Mouse (Mus musculus): ENCODE results near the gene Tmem87a. TPM values are rescaled to one million over a fixed set of nuclear protein-coding genes. Genes with fewer than 3 reads are reported as not detected.
A peak's percentile ranks its signal among the peaks of the same experiment; 100 is the strongest.

Tmem87a gene
- polyA plus RNA-seq, 1 experiment from 2014 or later = 4.7 TPM

GRCm38 (mm10) chr2:120387291-120387690, 16.6 kb downstream of the Tmem87a start:
- ATAC-seq (ENCODE audit: insufficient read depth, low FRiP score, low TSS enrichment) (no peak), DNase-seq (ENCODE audit: low spot score) (no peak)
- 96% methylated on average over 1 of the region's 1 CpGs for WGBS
- Histone ChIP-seq H3K36me3 (ENCODE audit: control insufficient read depth, insufficient read depth, low read length) (peaks cover 4% of the 10 kb centered on the region; the same call in 1 of the 2 replicates), H3K4me2 (ENCODE audit: low read depth) (no peak overlapping the region), H3K27ac (ENCODE audit: low read depth, low read length) (no peak overlapping the region), H3K9ac (ENCODE audit: low read length) (no peak overlapping the region), H3K4me1 (ENCODE audit: control insufficient read depth, insufficient read depth, low read length) (no peaks in the 10 kb centered on the region), H3K4me3 (ENCODE audit: low read depth, low read length) (no peak overlapping the region), H3K27me3 (ENCODE audit: control insufficient read depth, insufficient read depth, low read length) (no peaks in the 10 kb centered on the region), H3K9me3 (ENCODE audit: control insufficient read depth, low read length) (no peaks in the 10 kb centered on the region)

GRCm38 (mm10) chr2:120386264-120386663, 17.6 kb downstream of the Tmem87a start:
- Histone ChIP-seq H3K9ac (ENCODE audit: low read length) (no peak overlapping the region), H3K4me1 (ENCODE audit: control insufficient read depth, insufficient read depth, low read length) (no peaks in the 10 kb centered on the region), H3K4me3 (ENCODE audit: low read depth, low read length) (no peak overlapping the region), H3K27ac (ENCODE audit: low read depth, low read length) (no peak overlapping the region), H3K27me3 (ENCODE audit: control insufficient read depth, insufficient read depth, low read length) (no peaks in the 10 kb centered on the region), H3K36me3 (ENCODE audit: control insufficient read depth, insufficient read depth, low read length) (peaks cover 6% of the 10 kb centered on the region; the same call in 1 of the 2 replicates), H3K4me2 (ENCODE audit: low read depth) (no peak overlapping the region), H3K9me3 (ENCODE audit: control insufficient read depth, low read length) (no peaks in the 10 kb centered on the region)
- ATAC-seq (ENCODE audit: insufficient read depth, low FRiP score, low TSS enrichment) (no peak), DNase-seq (ENCODE audit: low spot score) (no peak)
- 96% methylated on average over 1 of the region's 1 CpGs for WGBS

- ATAC-seq (ENCODE audit: insufficient read depth, low FRiP score, low TSS enrichment) (no peak), DNase-seq (ENCODE audit: low spot score) (no peak)
- no peak overlapping the region for H3K4me3 ChIP-seq (ENCODE audit: low read depth, low read length)
- peaks cover 3% of the 10 kb centered on the region; the same call in 1 of the 2 replicates for H3K36me3 ChIP-seq (ENCODE audit: control insufficient read depth, insufficient read depth, low read length)
- H3K9ac ChIP-seq (ENCODE audit: low read length) = no peak overlapping the region
- no peaks in the 10 kb centered on the region for H3K4me1 ChIP-seq (ENCODE audit: control insufficient read depth, insufficient read depth, low read length)
- H3K9me3 ChIP-seq (ENCODE audit: control insufficient read depth, low read length) = no peaks in the 10 kb centered on the region
- no peak overlapping the region for H3K27ac ChIP-seq (ENCODE audit: low read depth, low read length)
- 64% methylated on average over 4 of the region's 4 CpGs for WGBS
- H3K27me3 ChIP-seq (ENCODE audit: control insufficient read depth, insufficient read depth, low read length) = no peaks in the 10 kb centered on the region
- no peak overlapping the region for H3K4me2 ChIP-seq (ENCODE audit: low read depth)
These were observed 30.1 kb downstream of the Tmem87a start for GRCm38 (mm10) chr2:120373858-120374257.

- H3K27me3 ChIP-seq (ENCODE audit: control insufficient read depth, insufficient read depth, low read length) = no peaks in the 10 kb centered on the region
- no peaks in the 10 kb centered on the region for H3K9me3 ChIP-seq (ENCODE audit: control insufficient read depth, low read length)
- no peak overlapping the region for H3K9ac ChIP-seq (ENCODE audit: low read length)
- no peak overlapping the region for H3K4me2 ChIP-seq (ENCODE audit: low read depth)
- no peak overlapping the region for H3K4me3 ChIP-seq (ENCODE audit: low read depth, low read length)
- H3K36me3 ChIP-seq (ENCODE audit: control insufficient read depth, insufficient read depth, low read length) = peaks cover 8% of the 10 kb centered on the region; the same call in 1 of the 2 replicates
- WGBS = 92% methylated on average over 4 of the region's 4 CpGs
- H3K4me1 ChIP-seq (ENCODE audit: control insufficient read depth, insufficient read depth, low read length) = no peaks in the 10 kb centered on the region
- H3K27ac ChIP-seq (ENCODE audit: low read depth, low read length) = no peak overlapping the region
- ATAC-seq (ENCODE audit: insufficient read depth, low FRiP score, low TSS enrichment) (no peak), DNase-seq (ENCODE audit: low spot score) (no peak)
These were observed 36.3 kb downstream of the Tmem87a start for GRCm38 (mm10) chr2:120367416-120368207.

GRCm38 (mm10) chr2:120366501-120366900, 37.4 kb downstream of the Tmem87a start:
- no peak overlapping the region for H3K4me2 ChIP-seq (ENCODE audit: low read depth)
- H3K4me1 ChIP-seq (ENCODE audit: control insufficient read depth, insufficient read depth, low read length) = no peaks in the 10 kb centered on the region
- H3K4me3 ChIP-seq (ENCODE audit: low read depth, low read length) = no peak overlapping the region
- 91% methylated on average over 3 of the region's 3 CpGs for WGBS
- no peak for DNase-seq (ENCODE audit: low spot score)
- ATAC-seq (ENCODE audit: insufficient read depth, low FRiP score, low TSS enrichment) = no peak
- H3K36me3 ChIP-seq (ENCODE audit: control insufficient read depth, insufficient read depth, low read length) = peaks cover 10% of the 10 kb centered on the region; the same call in 1 of the 2 replicates
- no peaks in the 10 kb centered on the region for H3K9me3 ChIP-seq (ENCODE audit: control insufficient read depth, low read length)
- H3K27me3 ChIP-seq (ENCODE audit: control insufficient read depth, insufficient read depth, low read length) = no peaks in the 10 kb centered on the region
- H3K27ac ChIP-seq (ENCODE audit: low read depth, low read length) = no peak overlapping the region
- H3K9ac ChIP-seq (ENCODE audit: low read length) = no peak overlapping the region

GRCm38 (mm10) chr2:120360425-120360824, 43.5 kb downstream of the Tmem87a start:
- WGBS = 83% methylated on average over 1 of the region's 1 CpGs
- no peak for ATAC-seq (ENCODE audit: insufficient read depth, low FRiP score, low TSS enrichment)
- H3K36me3 ChIP-seq (ENCODE audit: control insufficient read depth, insufficient read depth, low read length) = peaks cover 7% of the 10 kb centered on the region; the same call in 1 of the 2 replicates

GRCm38 (mm10) chr2:120352682-120353646, 50.9 kb downstream of the Tmem87a start, which contains the start of gene Vps39:
Vps39 (minus strand) TSS chr2:120353137.
- ATAC-seq (ENCODE audit: insufficient read depth, low FRiP score, low TSS enrichment) (peak; percentile 94), DNase-seq (ENCODE audit: low spot score) (peak; percentile 91)
- no peak within 1 kb of the TSS for H3K27ac ChIP-seq (ENCODE audit: low read depth, low read length)
- H3K4me2 ChIP-seq (ENCODE audit: low read depth) = peak within 1 kb of the TSS; percentile 72
- no peaks in the 10 kb centered on the region for H3K27me3 ChIP-seq (ENCODE audit: control insufficient read depth, insufficient read depth, low read length)
- WGBS = 12% methylated on average over 44 of the region's 44 CpGs
- 0 out of 2 replicates have a peak, but pooled peaks cover 2% of the 10 kb centered on the region for H3K36me3 ChIP-seq (ENCODE audit: control insufficient read depth, insufficient read depth, low read length)
- peak within 1 kb of the TSS; percentile 78 for H3K9ac ChIP-seq (ENCODE audit: low read length)
- peak within 1 kb of the TSS; percentile 76 for H3K4me3 ChIP-seq (ENCODE audit: low read depth, low read length)
- peaks cover 5% of the 10 kb centered on the region; the same call in 1 of the 2 replicates for H3K4me1 ChIP-seq (ENCODE audit: control insufficient read depth, insufficient read depth, low read length)
- no peaks in the 10 kb centered on the region for H3K9me3 ChIP-seq (ENCODE audit: control insufficient read depth, low read length)

More at GRCm38 (mm10) chr2:120360425-120360824, 43.5 kb downstream of the Tmem87a start:
- H3K4me2 ChIP-seq (ENCODE audit: low read depth) = no peak overlapping the region
- H3K4me1 ChIP-seq (ENCODE audit: control insufficient read depth, insufficient read depth, low read length) = no peaks in the 10 kb centered on the region
- DNase-seq (ENCODE audit: low spot score) = no peak
- H3K27ac ChIP-seq (ENCODE audit: low read depth, low read length) = no peak overlapping the region
- H3K27me3 ChIP-seq (ENCODE audit: control insufficient read depth, insufficient read depth, low read length) = no peaks in the 10 kb centered on the region
- no peak overlapping the region for H3K9ac ChIP-seq (ENCODE audit: low read length)
- H3K4me3 ChIP-seq (ENCODE audit: low read depth, low read length) = no peak overlapping the region
- H3K9me3 ChIP-seq (ENCODE audit: control insufficient read depth, low read length) = no peaks in the 10 kb centered on the region

GRCm38 (mm10) chr2:120351321-120351720, 52.6 kb downstream of the Tmem87a start:
- H3K9ac ChIP-seq (ENCODE audit: low read length) = no peak overlapping the region
- H3K27me3 ChIP-seq (ENCODE audit: control insufficient read depth, insufficient read depth, low read length) = no peaks in the 10 kb centered on the region
- WGBS = 85% methylated on average over 5 of the region's 5 CpGs
- no peak for ATAC-seq (ENCODE audit: insufficient read depth, low FRiP score, low TSS enrichment)
- 0 out of 2 replicates have a peak, but pooled peaks cover 2% of the 10 kb centered on the region for H3K36me3 ChIP-seq (ENCODE audit: control insufficient read depth, insufficient read depth, low read length)
- no peaks in the 10 kb centered on the region for H3K9me3 ChIP-seq (ENCODE audit: control insufficient read depth, low read length)
- H3K4me3 ChIP-seq (ENCODE audit: low read depth, low read length) = no peak overlapping the region
- H3K27ac ChIP-seq (ENCODE audit: low read depth, low read length) = no peak overlapping the region
- peaks cover 5% of the 10 kb centered on the region; the same call in 1 of the 2 replicates for H3K4me1 ChIP-seq (ENCODE audit: control insufficient read depth, insufficient read depth, low read length)
- no peak overlapping the region for H3K4me2 ChIP-seq (ENCODE audit: low read depth)
- no peak for DNase-seq (ENCODE audit: low spot score)

Data from neural tube, embryonic 11.5 days (tissue).